Mouse (Mus musculus): ENCODE data around the gene Shc1. TPM values are rescaled to one million over a fixed set of nuclear protein-coding genes. Genes with fewer than 3 reads are reported as not detected.

Shc1 gene
- polyA plus RNA-seq, 1 experiment from 2014 or later: 48.0 TPM

DNA sequence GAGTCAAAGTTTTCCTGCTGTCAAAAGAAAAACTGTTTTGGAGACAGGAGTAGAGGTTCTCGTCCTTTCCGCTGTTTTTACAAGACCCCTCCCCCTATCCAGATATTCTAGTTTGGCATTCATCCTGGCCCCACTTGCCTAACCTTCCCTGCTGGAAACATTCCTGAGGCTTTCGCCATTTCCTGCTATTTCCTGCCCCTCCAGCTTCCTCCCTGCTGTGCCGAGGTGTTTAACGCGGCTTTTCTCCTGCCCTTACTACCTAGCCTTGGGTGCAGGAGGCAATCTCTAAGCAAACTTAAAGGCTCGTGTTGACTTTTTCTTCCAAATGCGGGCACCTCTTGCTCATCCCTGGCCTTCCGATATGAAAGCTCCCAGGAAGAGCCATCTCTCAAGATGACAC lies 1.3 kb downstream of the Shc1 start:
- Histone ChIP-seq H3K9me3 (ENCODE audit: control insufficient read depth, low read length) (no peaks in the 10 kb centered on the region), H3K27me3 (ENCODE audit: control insufficient read depth, insufficient read depth, low read length) (no peaks in the 10 kb centered on the region), H3K4me2 (ENCODE audit: low read depth) (peak overlapping the region; percentile 91), H3K36me3 (ENCODE audit: control insufficient read depth, insufficient read depth, low read length) (peaks cover 6% of the 10 kb centered on the region; the same call in 1 of the 2 replicates), H3K4me1 (ENCODE audit: control insufficient read depth, insufficient read depth, low read length) (peaks cover 27% of the 10 kb centered on the region), H3K4me3 (ENCODE audit: low read depth, low read length) (peak overlapping the region; percentile 53), H3K27ac (ENCODE audit: low read depth, low read length) (peak overlapping the region; percentile 84; the same call in 1 of the 2 replicates), H3K9ac (ENCODE audit: low read length) (peak overlapping the region; percentile 66)
- ATAC-seq (ENCODE audit: insufficient read depth, low FRiP score, low TSS enrichment) (no peak), DNase-seq (ENCODE audit: low spot score) (no peak)
- WGBS: under 1% methylated on average over 9 of the region's 9 CpGs

DNA sequence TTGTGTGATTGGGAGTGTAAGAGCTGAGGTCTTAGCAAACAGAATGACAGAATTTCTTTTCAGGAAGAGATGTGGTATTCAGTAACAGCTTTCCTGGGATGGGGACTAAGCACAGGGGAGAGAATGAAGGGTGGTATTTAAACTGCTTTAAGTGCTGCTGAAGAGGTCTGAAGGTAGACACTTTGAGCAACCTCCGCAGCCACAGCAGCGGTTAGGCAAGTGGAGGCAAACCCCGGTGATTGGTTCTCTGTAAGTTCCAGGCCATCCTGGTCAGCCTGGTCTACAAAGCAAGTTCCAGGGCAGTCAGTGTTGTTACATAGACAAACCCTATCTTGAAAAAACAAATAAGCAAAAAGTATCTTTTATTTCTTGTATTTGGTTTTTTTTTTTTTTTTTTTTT lies 1.7 kb downstream of the Shc1 start:
- no peak for DNase-seq (ENCODE audit: low spot score)
- 19% methylated on average over 3 of the region's 3 CpGs for WGBS
- no peaks in the 10 kb centered on the region for H3K9me3 ChIP-seq (ENCODE audit: control insufficient read depth, low read length)
- H3K4me1 ChIP-seq (ENCODE audit: control insufficient read depth, insufficient read depth, low read length): peaks cover 27% of the 10 kb centered on the region
- ATAC-seq (ENCODE audit: insufficient read depth, low FRiP score, low TSS enrichment): no peak
- peak overlapping the region; percentile 91 for H3K4me2 ChIP-seq (ENCODE audit: low read depth)
- peak overlapping the region; percentile 53 for H3K4me3 ChIP-seq (ENCODE audit: low read depth, low read length)
- peak overlapping the region; percentile 67; the same call in 1 of the 2 replicates for H3K27ac ChIP-seq (ENCODE audit: low read depth, low read length)
- no peaks in the 10 kb centered on the region for H3K27me3 ChIP-seq (ENCODE audit: control insufficient read depth, insufficient read depth, low read length)
- H3K9ac ChIP-seq (ENCODE audit: low read length): peak overlapping the region; percentile 66; the same call in 1 of the 2 replicates
- H3K36me3 ChIP-seq (ENCODE audit: control insufficient read depth, insufficient read depth, low read length): peaks cover 2% of the 10 kb centered on the region; the same call in 1 of the 2 replicates

GRCm38 (mm10) chr3:89420421-89420820 lies 2.2 kb downstream of the Shc1 start:
- H3K36me3 ChIP-seq (ENCODE audit: control insufficient read depth, insufficient read depth, low read length): peaks cover 2% of the 10 kb centered on the region; the same call in 1 of the 2 replicates
- H3K4me2 ChIP-seq (ENCODE audit: low read depth): peak overlapping the region; percentile 58
- H3K27ac ChIP-seq (ENCODE audit: low read depth, low read length): no peak overlapping the region
- peaks cover 27% of the 10 kb centered on the region for H3K4me1 ChIP-seq (ENCODE audit: control insufficient read depth, insufficient read depth, low read length)
- no peak for DNase-seq (ENCODE audit: low spot score)
- H3K9ac ChIP-seq (ENCODE audit: low read length): no peak overlapping the region
- no peaks in the 10 kb centered on the region for H3K9me3 ChIP-seq (ENCODE audit: control insufficient read depth, low read length)
- no peaks in the 10 kb centered on the region for H3K27me3 ChIP-seq (ENCODE audit: control insufficient read depth, insufficient read depth, low read length)
- ATAC-seq (ENCODE audit: insufficient read depth, low FRiP score, low TSS enrichment): no peak
- 0 out of 2 replicates have a peak overlapping the region, but pooled peaks have one; percentile 39 for H3K4me3 ChIP-seq (ENCODE audit: low read depth, low read length)
- 46% methylated on average over 2 of the region's 2 CpGs for WGBS

GRCm38 (mm10) chr3:89421002-89421774 lies 2.9 kb downstream of the Shc1 start:
- ATAC-seq (ENCODE audit: insufficient read depth, low FRiP score, low TSS enrichment): no peak

DNA sequence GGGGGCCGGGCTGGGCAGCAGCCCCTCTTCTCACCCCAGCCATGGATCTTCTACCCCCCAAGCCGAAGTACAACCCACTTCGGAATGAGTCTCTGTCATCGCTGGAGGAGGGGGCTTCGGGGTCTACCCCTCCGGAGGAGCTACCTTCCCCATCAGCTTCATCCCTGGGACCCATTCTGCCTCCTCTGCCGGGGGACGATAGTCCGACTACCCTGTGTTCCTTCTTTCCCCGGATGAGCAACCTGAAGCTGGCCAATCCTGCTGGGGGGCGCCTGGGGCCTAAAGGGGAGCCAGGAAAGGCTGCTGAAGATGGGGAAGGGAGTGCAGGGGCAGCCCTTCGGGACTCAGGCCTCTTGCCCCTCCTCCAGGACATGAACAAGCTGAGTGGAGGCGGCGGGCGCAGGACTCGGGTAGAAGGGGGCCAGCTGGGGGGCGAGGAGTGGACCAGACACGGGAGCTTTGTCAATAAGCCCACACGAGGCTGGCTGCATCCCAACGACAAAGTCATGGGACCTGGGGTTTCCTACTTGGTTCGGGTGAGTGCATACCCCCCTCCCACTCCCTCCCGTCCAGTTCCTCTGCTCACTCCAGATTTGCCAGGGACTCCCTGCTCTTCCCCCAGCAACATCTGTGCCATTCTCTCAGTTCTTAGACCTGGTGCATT lies 3.7 kb downstream of the Shc1 start:
- no peaks in the 10 kb centered on the region for H3K36me3 ChIP-seq (ENCODE audit: control insufficient read depth, insufficient read depth, low read length)
- no peaks in the 10 kb centered on the region for H3K9me3 ChIP-seq (ENCODE audit: control insufficient read depth, low read length)
- H3K27me3 ChIP-seq (ENCODE audit: control insufficient read depth, insufficient read depth, low read length): no peaks in the 10 kb centered on the region
- H3K4me2 ChIP-seq (ENCODE audit: low read depth): peak overlapping the region; percentile 58
- H3K4me3 ChIP-seq (ENCODE audit: low read depth, low read length): peak overlapping the region; percentile 39
- DNase-seq (ENCODE audit: low spot score) (no peak), ATAC-seq (ENCODE audit: insufficient read depth, low FRiP score, low TSS enrichment) (no peak)
- 5% methylated on average over 22 of the region's 22 CpGs for WGBS
- H3K9ac ChIP-seq (ENCODE audit: low read length): peak overlapping the region; percentile 63
- 0 out of 2 replicates have a peak overlapping the region, but pooled peaks have one; percentile 39 for H3K27ac ChIP-seq (ENCODE audit: low read depth, low read length)
- H3K4me1 ChIP-seq (ENCODE audit: control insufficient read depth, insufficient read depth, low read length): peaks cover 23% of the 10 kb centered on the region

More at GRCm38 (mm10) chr3:89421002-89421774, 2.9 kb downstream of the Shc1 start:
- peak; percentile 63 for DNase-seq (ENCODE audit: low spot score)
- Histone ChIP-seq H3K4me3 (ENCODE audit: low read depth, low read length) (peak overlapping the region; percentile 39), H3K9ac (ENCODE audit: low read length) (peak overlapping the region; percentile 63), H3K9me3 (ENCODE audit: control insufficient read depth, low read length) (no peaks in the 10 kb centered on the region), H3K27ac (ENCODE audit: low read depth, low read length) (peak overlapping the region; percentile 49; the same call in 1 of the 2 replicates), H3K4me2 (ENCODE audit: low read depth) (peak overlapping the region; percentile 58), H3K36me3 (ENCODE audit: control insufficient read depth, insufficient read depth, low read length) (no peaks in the 10 kb centered on the region; the same call in 1 of the 2 replicates), H3K4me1 (ENCODE audit: control insufficient read depth, insufficient read depth, low read length) (peaks cover 27% of the 10 kb centered on the region), H3K27me3 (ENCODE audit: control insufficient read depth, insufficient read depth, low read length) (no peaks in the 10 kb centered on the region)
- 2% methylated on average over 11 of the region's 11 CpGs for WGBS

DNA sequence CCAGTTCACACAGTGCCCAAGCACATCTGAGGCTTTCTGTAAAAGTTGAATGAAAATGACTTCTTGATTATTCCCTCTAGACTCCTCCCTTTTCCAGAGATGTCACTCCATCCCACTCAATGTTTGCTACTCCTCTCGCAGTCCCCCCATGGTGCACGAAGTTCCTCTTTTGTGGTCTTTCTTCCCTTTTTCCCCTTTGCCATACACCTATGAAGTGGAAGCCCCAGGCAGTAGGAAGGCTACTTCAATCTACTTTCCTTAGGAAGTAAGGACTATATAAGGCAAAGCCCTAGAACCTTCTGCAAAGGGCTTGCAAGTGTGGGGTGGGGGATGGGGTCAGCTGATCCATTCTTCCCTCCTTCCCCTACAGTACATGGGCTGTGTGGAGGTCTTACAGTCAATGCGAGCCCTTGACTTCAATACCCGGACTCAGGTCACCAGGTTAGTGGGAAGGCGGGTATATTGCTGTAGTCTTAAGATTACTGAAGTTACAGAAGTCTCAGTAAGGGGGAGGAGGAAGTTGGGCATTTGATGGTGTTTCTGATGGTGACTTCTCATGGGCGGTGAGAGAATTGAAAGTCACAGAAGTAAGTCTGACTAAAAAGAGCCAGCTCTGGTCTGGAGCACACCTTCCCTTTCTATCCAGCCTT lies 4.4 kb downstream of the Shc1 start:
- H3K4me1 ChIP-seq (ENCODE audit: control insufficient read depth, insufficient read depth, low read length): peaks cover 22% of the 10 kb centered on the region
- H3K27ac ChIP-seq (ENCODE audit: low read depth, low read length): no peak overlapping the region
- no peak for ATAC-seq (ENCODE audit: insufficient read depth, low FRiP score, low TSS enrichment)
- 76% methylated on average over 6 of the region's 6 CpGs for WGBS
- H3K4me3 ChIP-seq (ENCODE audit: low read depth, low read length): peak overlapping the region; percentile 39
- no peak overlapping the region; the same call in 1 of the 2 replicates for H3K9ac ChIP-seq (ENCODE audit: low read length)
- H3K36me3 ChIP-seq (ENCODE audit: control insufficient read depth, insufficient read depth, low read length): peaks cover 5% of the 10 kb centered on the region; the same call in 1 of the 2 replicates
- peak overlapping the region; percentile 58; the same call in 1 of the 2 replicates for H3K4me2 ChIP-seq (ENCODE audit: low read depth)
- no peaks in the 10 kb centered on the region for H3K9me3 ChIP-seq (ENCODE audit: control insufficient read depth, low read length)
- no peaks in the 10 kb centered on the region for H3K27me3 ChIP-seq (ENCODE audit: control insufficient read depth, insufficient read depth, low read length)
- no peak for DNase-seq (ENCODE audit: low spot score)

DNA sequence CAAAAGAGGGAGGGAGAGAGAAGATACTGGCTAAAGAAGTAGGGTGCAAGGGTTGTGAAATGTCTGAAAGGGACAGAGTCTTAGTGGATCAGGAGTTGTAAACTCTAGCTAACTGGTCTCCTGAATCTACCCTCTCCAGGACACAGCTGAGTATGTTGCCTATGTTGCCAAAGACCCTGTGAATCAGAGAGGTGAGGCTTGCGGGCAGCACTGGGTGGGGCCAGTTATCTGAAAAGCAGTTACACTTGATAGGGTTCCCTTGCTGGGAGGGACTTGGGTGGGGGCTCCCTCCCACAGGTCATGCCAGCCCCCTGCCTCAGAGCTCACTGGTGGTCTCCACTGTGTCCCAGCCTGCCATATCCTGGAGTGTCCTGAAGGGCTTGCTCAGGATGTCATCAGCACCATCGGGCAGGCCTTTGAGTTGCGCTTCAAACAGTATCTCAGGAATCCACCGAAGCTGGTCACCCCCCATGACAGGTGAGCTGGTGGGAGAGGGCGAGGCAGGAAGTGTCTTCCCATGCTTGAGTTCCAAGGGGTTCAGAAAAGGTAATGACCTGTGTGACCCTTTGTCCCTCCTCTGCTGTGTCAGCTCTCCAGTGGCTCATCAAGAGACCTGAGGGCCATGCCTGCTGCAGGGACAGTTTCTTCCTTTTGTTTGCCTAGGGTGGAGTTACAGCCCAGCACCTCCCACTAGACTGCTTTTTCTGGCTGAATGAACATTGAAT lies 6.3 kb downstream of the Shc1 start:
- Histone ChIP-seq H3K9ac (ENCODE audit: low read length) (no peak overlapping the region), H3K36me3 (ENCODE audit: control insufficient read depth, insufficient read depth, low read length) (peaks cover 5% of the 10 kb centered on the region; the same call in 1 of the 2 replicates), H3K27ac (ENCODE audit: low read depth, low read length) (no peak overlapping the region), H3K4me3 (ENCODE audit: low read depth, low read length) (no peak overlapping the region), H3K9me3 (ENCODE audit: control insufficient read depth, low read length) (no peaks in the 10 kb centered on the region), H3K27me3 (ENCODE audit: control insufficient read depth, insufficient read depth, low read length) (no peaks in the 10 kb centered on the region), H3K4me1 (ENCODE audit: control insufficient read depth, insufficient read depth, low read length) (peaks cover 22% of the 10 kb centered on the region), H3K4me2 (ENCODE audit: low read depth) (no peak overlapping the region)
- 84% methylated on average over 5 of the region's 5 CpGs for WGBS
- no peak for DNase-seq (ENCODE audit: low spot score)
- no peak for ATAC-seq (ENCODE audit: insufficient read depth, low FRiP score, low TSS enrichment)

GRCm38 (mm10) chr3:89425141-89425525 lies 6.9 kb downstream of the Shc1 start:
- Histone ChIP-seq H3K27ac (ENCODE audit: low read depth, low read length) (no peak overlapping the region), H3K4me3 (ENCODE audit: low read depth, low read length) (no peak overlapping the region), H3K4me1 (ENCODE audit: control insufficient read depth, insufficient read depth, low read length) (peaks cover 17% of the 10 kb centered on the region), H3K4me2 (ENCODE audit: low read depth) (no peak overlapping the region), H3K36me3 (ENCODE audit: control insufficient read depth, insufficient read depth, low read length) (peaks cover 5% of the 10 kb centered on the region; the same call in 1 of the 2 replicates), H3K9ac (ENCODE audit: low read length) (no peak overlapping the region), H3K27me3 (ENCODE audit: control insufficient read depth, insufficient read depth, low read length) (no peaks in the 10 kb centered on the region), H3K9me3 (ENCODE audit: control insufficient read depth, low read length) (no peaks in the 10 kb centered on the region)
- DNase-seq (ENCODE audit: low spot score) (no peak), ATAC-seq (ENCODE audit: insufficient read depth, low FRiP score, low TSS enrichment) (no peak)
- WGBS: 86% methylated on average over 5 of the region's 5 CpGs
